Mouse (Mus musculus) kidney, postnatal 36 days (tissue): Measurements from ENCODE around the gene Appl2.

Experiments
- DNase-seq, 2 experiments: peaks; one replicate each; pipeline ENCODE4 v3.0.0; 2021 to 2022; ENCODE audit warnings: mixed read lengths in 2 of 2

Gene Appl2

DNA sequence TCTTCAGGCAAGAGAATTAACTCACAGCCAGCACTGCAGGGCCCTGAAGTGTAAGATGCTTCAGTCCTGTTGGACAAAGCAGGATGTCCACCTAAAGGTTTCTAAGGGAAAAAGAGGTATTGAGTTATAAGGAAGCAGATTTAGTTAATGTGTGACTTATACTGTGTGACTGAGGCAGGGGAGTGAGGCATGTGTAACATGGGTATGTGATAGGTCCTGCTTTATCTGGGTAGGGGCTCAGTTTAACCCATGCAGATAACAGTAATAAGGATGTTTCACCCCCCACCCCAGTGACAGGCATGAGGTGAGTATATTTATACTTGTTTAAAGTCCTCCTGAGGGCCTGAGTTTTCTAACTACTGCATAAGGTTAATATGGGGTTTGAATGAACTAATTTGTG, 85.5 kb downstream of the Appl2 start:
- no peak for DNase-seq
